Mouse (Mus musculus): ENCODE measurements at regions not wholly inside any gene's neighbourhood (a gene's known extent, or its start where the extent isn't known, plus 50 kb on each side); places are given as distances from the start of the nearest gene placed in this dataset.
A peak's percentile ranks its signal among the peaks of the same experiment; 100 is the strongest.
"Not testable (repeated sequence)": the region's sequence is repeated elsewhere in the genome, so short reads cannot be mapped to it uniquely, and the experiment has no call there.

DNA sequence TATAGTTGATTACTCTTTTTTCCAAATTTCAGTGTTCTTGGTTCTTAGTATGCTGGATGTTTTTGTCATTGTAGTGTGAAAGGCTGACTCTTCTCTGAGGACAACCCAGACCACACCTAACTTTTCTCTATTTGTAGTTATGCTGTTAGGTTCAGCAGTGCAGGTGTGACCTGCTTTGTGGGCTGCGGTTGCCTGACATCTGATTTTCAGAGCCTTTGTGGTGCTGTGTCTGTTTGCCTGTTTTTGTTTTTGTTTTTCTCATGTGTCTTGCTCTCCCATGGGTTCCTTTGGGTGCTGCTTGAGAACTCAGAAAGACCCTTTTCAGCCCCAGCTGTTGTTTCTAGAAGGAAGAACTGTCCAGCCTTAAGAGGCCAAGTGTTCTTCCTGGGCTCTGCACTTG, 52.0 kb upstream of the Trpm1 start:
- Histone ChIP-seq H3K27me3 (ENCODE audit: control insufficient read depth, insufficient read depth, low read length) (no peaks in the 10 kb centered on the region), H3K27ac (ENCODE audit: insufficient read depth, low read depth, low read length) (peak overlapping the region; percentile 35; the same call in 1 of the 2 replicates), H3K4me1 (ENCODE audit: control insufficient read depth, insufficient read depth, insufficient read length, low read length) (peaks cover 2% of the 10 kb centered on the region; the same call in 1 of the 2 replicates), H3K36me3 (ENCODE audit: control insufficient read depth, insufficient read depth, low read length) (no peaks in the 10 kb centered on the region), H3K4me3 (ENCODE audit: low read depth, low read length) (no peak overlapping the region)
- WGBS, result 75% methylated on average over 1 of the region's 1 CpGs
- no peak for TF ChIP-seq CTCF (IDR thresholded peaks at IDR 0.05; ENCODE audit: extremely low read depth, insufficient read length, insufficient replicate concordance, low read depth, low read length)
- no peak for TF ChIP-seq POLR2A (IDR thresholded peaks at IDR 0.05; ENCODE audit: low read depth, low read length)

DNA sequence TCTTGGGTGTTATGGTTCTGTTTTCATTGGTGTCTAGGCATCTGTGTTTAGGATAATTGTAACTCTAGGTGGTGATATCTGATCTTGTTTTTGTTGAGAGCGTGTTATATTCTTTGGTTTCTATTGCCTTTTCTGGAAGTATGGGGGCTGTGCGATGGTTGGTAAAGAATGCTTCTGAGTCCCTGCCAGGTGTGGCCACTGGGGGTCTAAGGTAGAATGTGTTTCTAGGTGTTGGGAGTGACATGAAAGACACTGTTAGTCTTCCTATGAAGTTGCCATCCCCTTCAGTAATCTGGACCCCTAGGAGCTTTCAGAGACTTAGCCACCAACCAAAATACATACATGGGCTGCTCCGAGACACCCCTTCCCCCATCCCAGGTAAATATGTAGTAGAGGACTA, 54.0 kb upstream of the Trpm1 start:
- TF ChIP-seq CTCF (IDR thresholded peaks at IDR 0.05; ENCODE audit: extremely low read depth, insufficient read length, insufficient replicate concordance, low read depth, low read length), result no peak
- TF ChIP-seq POLR2A (IDR thresholded peaks at IDR 0.05; ENCODE audit: low read depth, low read length), result no peak
- no peaks in the 10 kb centered on the region for H3K36me3 ChIP-seq (ENCODE audit: control insufficient read depth, insufficient read depth, low read length)
- WGBS, result 91% methylated on average over 3 of the region's 3 CpGs

DNA sequence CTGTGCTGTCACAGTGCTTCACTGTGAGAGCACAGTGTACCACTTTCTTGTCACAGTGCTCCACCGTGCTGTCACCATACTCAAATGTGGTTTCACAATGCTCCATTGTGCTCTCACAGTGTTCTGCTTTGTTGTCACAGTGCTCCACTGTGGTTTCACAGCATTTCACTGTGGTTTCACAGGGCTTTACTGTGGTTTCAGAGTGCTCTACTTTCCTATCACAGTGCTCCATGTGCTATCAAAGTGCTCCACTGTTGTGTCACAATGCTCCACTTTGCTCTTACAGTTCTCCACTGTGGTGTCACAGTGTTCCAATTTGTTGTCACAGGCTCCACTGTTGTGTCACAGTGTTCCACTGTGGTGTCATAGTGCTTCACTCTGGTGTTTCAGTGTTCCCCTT, 63.6 kb upstream of the Trpm1 start:
- no peaks in the 10 kb centered on the region for H3K4me1 ChIP-seq (ENCODE audit: control insufficient read depth, insufficient read depth, insufficient read length, low read length)
- WGBS, result 70% methylated on average over 1 of the region's 1 CpGs
- H3K27ac ChIP-seq (ENCODE audit: insufficient read depth, low read depth, low read length), result no peak overlapping the region
- no peaks in the 10 kb centered on the region for H3K36me3 ChIP-seq (ENCODE audit: control insufficient read depth, insufficient read depth, low read length)
- TF ChIP-seq CTCF (IDR thresholded peaks at IDR 0.05; ENCODE audit: extremely low read depth, insufficient read length, insufficient replicate concordance, low read depth, low read length) (no peak), POLR2A (IDR thresholded peaks at IDR 0.05; ENCODE audit: low read depth, low read length) (no peak)
- no peaks in the 10 kb centered on the region for H3K27me3 ChIP-seq (ENCODE audit: control insufficient read depth, insufficient read depth, low read length)
- no peak overlapping the region for H3K4me3 ChIP-seq (ENCODE audit: low read depth, low read length)

More for the DNA sequence above, 54.0 kb upstream of the Trpm1 start:
- H3K27me3 ChIP-seq (ENCODE audit: control insufficient read depth, insufficient read depth, low read length), result no peaks in the 10 kb centered on the region
- no peak overlapping the region for H3K27ac ChIP-seq (ENCODE audit: insufficient read depth, low read depth, low read length)
- peaks cover 2% of the 10 kb centered on the region; the same call in 1 of the 2 replicates for H3K4me1 ChIP-seq (ENCODE audit: control insufficient read depth, insufficient read depth, insufficient read length, low read length)
- H3K4me3 ChIP-seq (ENCODE audit: low read depth, low read length), result no peak overlapping the region

DNA sequence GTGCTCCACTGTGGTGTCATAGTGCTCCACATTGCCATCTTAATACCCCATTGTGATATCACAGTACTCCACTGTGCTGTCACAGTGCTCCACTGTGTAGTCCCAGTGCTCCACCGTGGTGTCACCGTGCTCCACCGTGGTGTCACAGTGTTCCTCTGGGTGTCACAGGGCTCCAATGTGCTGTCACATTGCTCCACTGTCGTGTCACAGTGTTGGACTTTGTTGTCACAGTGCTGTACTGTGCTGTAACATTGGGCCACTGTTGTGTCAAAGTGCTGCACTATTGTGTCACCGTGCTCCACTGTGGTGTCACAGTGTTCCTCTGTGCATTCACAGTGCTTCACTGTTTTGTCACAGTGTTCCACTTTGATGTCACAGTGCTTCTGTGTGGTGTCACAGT, 64.6 kb upstream of the Trpm1 start:
- WGBS, result 91% methylated on average over 5 of the region's 5 CpGs
- no peak for TF ChIP-seq CTCF (IDR thresholded peaks at IDR 0.05; ENCODE audit: extremely low read depth, insufficient read length, insufficient replicate concordance, low read depth, low read length)
- TF ChIP-seq POLR2A (IDR thresholded peaks at IDR 0.05; ENCODE audit: low read depth, low read length), result no peak
- Histone ChIP-seq H3K36me3 (ENCODE audit: control insufficient read depth, insufficient read depth, low read length) (no peaks in the 10 kb centered on the region), H3K27ac (ENCODE audit: insufficient read depth, low read depth, low read length) (no peak overlapping the region), H3K27me3 (ENCODE audit: control insufficient read depth, insufficient read depth, low read length) (no peaks in the 10 kb centered on the region), H3K4me3 (ENCODE audit: low read depth, low read length) (no peak overlapping the region), H3K4me1 (ENCODE audit: control insufficient read depth, insufficient read depth, insufficient read length, low read length) (no peaks in the 10 kb centered on the region)

DNA sequence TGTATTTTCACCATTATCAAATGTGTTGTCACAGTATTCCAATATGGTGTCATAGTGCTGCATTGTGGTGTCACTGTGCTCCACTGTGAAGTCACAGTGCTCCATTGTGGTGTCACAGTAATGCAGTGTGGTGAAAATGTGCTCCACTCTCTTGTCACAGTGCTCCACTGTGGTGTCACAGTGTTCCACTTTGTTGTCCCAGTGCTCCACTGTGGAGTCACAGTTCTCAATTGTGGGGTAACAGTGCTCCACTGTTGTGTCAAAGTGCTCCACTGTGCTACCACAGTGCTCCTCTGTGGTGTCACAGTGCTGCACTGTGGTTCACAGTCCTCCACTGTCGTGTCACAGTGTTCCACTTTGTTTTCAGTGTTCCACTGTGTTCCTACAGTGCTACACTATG, 69.7 kb upstream of the Trpm1 start:
- H3K4me1 ChIP-seq (ENCODE audit: control insufficient read depth, insufficient read depth, insufficient read length, low read length); H3K27me3 ChIP-seq (ENCODE audit: control insufficient read depth, insufficient read depth, low read length); H3K36me3 ChIP-seq (ENCODE audit: control insufficient read depth, insufficient read depth, low read length); H3K4me3 ChIP-seq (ENCODE audit: low read depth, low read length); H3K27ac ChIP-seq (ENCODE audit: insufficient read depth, low read depth, low read length): not testable (repeated sequence)
- WGBS, result 45% methylated on average over 1 of the region's 1 CpGs

DNA sequence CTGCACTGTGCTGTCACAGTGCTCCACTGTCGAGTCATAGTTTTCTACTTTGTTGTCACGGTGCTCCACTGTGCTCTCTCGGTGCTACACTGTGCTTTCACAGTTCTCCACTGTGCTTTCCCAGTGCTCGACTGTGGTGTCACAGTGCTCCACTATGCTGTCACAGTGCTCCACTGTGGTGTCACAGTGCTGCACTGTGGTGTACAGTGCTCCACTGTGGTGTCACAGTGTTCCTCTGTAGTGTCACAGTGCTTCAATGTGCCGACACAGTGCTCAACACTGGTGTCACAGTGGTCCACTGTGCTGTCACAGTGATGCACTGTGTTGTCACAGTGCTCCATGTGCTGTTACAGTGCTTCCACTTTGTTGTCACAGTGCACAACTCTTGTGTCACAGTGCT, 71.0 kb upstream of the Trpm1 start:
- 79% methylated on average over 5 of the region's 5 CpGs for WGBS
- Histone ChIP-seq H3K27me3 (ENCODE audit: control insufficient read depth, insufficient read depth, low read length) (no peaks in the 10 kb centered on the region), H3K27ac (ENCODE audit: insufficient read depth, low read depth, low read length) (no peak overlapping the region), H3K36me3 (ENCODE audit: control insufficient read depth, insufficient read depth, low read length) (no peaks in the 10 kb centered on the region), H3K4me1 (ENCODE audit: control insufficient read depth, insufficient read depth, insufficient read length, low read length) (no peaks in the 10 kb centered on the region), H3K4me3 (ENCODE audit: low read depth, low read length) (no peak overlapping the region)
- TF ChIP-seq CTCF (IDR thresholded peaks at IDR 0.05; ENCODE audit: extremely low read depth, insufficient read length, insufficient replicate concordance, low read depth, low read length) (no peak), POLR2A (IDR thresholded peaks at IDR 0.05; ENCODE audit: low read depth, low read length) (no peak)

DNA sequence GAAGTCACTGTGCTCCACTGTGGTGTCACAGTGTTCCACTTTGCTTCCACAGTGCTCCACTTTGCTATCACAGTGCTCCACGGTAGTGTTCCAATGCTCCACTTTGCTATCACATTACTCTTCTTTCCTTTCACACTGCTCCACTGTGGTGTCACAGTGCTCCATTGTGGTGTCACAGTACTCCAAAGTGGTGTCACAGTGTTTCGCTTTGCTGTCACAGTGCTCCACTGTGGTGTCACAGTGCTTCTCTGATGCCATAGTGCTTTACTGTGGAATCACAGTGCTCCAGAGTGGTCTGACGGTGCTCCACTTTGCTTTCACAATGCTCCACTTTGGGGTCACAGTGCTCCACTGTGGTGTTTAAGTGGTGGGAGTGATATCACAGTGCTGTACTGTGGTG, 71.4 kb upstream of the Trpm1 start:
- no peak overlapping the region for H3K4me3 ChIP-seq (ENCODE audit: low read depth, low read length)
- H3K27ac ChIP-seq (ENCODE audit: insufficient read depth, low read depth, low read length), result no peak overlapping the region
- H3K4me1 ChIP-seq (ENCODE audit: control insufficient read depth, insufficient read depth, insufficient read length, low read length), result no peaks in the 10 kb centered on the region
- TF ChIP-seq CTCF (IDR thresholded peaks at IDR 0.05; ENCODE audit: extremely low read depth, insufficient read length, insufficient replicate concordance, low read depth, low read length) (no peak), POLR2A (IDR thresholded peaks at IDR 0.05; ENCODE audit: low read depth, low read length) (no peak)
- WGBS, result 82% methylated on average over 3 of the region's 3 CpGs
- no peaks in the 10 kb centered on the region for H3K27me3 ChIP-seq (ENCODE audit: control insufficient read depth, insufficient read depth, low read length)
- no peaks in the 10 kb centered on the region for H3K36me3 ChIP-seq (ENCODE audit: control insufficient read depth, insufficient read depth, low read length)

DNA sequence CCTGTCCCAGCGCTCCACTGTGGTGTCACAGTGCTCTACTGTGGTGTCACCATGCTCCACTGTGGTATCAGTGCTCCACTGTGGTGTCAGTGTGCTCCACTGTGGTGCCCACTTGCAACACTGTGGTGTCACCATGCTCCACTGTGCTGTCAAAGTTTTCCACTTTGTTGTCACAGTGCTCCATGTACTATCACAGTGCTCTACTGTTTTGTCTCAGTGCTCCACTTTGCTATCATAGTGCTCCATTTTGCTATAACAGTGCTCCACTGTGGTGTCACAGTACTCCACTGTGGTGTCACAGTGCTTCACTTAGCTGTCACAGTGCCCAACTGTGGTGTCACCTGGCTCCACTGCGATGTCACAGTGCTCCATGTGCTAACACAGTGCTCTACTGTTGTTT, 72.0 kb upstream of the Trpm1 start:
- H3K4me3 ChIP-seq (ENCODE audit: low read depth, low read length), result no peak overlapping the region
- 69% methylated on average over 2 of the region's 2 CpGs for WGBS
- H3K27ac ChIP-seq (ENCODE audit: insufficient read depth, low read depth, low read length), result no peak overlapping the region
- H3K36me3 ChIP-seq (ENCODE audit: control insufficient read depth, insufficient read depth, low read length), result no peaks in the 10 kb centered on the region
- TF ChIP-seq POLR2A (IDR thresholded peaks at IDR 0.05; ENCODE audit: low read depth, low read length) (no peak), CTCF (IDR thresholded peaks at IDR 0.05; ENCODE audit: extremely low read depth, insufficient read length, insufficient replicate concordance, low read depth, low read length) (no peak)
- H3K27me3 ChIP-seq (ENCODE audit: control insufficient read depth, insufficient read depth, low read length), result no peaks in the 10 kb centered on the region
- H3K4me1 ChIP-seq (ENCODE audit: control insufficient read depth, insufficient read depth, insufficient read length, low read length), result no peaks in the 10 kb centered on the region

Measured in small intestine, adult 2 months (tissue).